Mouse (Mus musculus): Measurements from ENCODE around the gene Dvl2. TPM values are rescaled to one million over a fixed set of nuclear protein-coding genes. Genes with fewer than 3 reads are reported as not detected.
"Not testable (repeated sequence)": the region's sequence is repeated elsewhere in the genome, so short reads cannot be mapped to it uniquely, and the experiment has no call there.

The Dvl2 gene
- 10 to 100 TPM; 11.2 to 12.2 TPM for total RNA-seq (2021)
- 20.2 and 22.2 TPM in 2 replicates for polyA plus RNA-seq (2012; rRNA removed)
- long read RNA-seq, partial matches to known transcripts: 3 of 6 reads
- long read RNA-seq, other reads (novel, unspliced or antisense): 1 of 6 reads

- DNase-seq: peak; percentile 93
Measured at GRCm38 (mm10) chr11:70000396-70000898, at the start of gene Dvl2. Gene Dvl2, plus strand, starts transcription at chr11:70000595.

- no peak for DNase-seq
Measured at GRCm38 (mm10) chr11:69950807-69951459, 49.5 kb upstream of the Dvl2 start.

GRCm38 (mm10) chr11:69952274-69952673, 48.1 kb upstream of the Dvl2 start:
- no peak for DNase-seq

- no peak for DNase-seq
Measured at GRCm38 (mm10) chr11:69953267-69953915, 47.0 kb upstream of the Dvl2 start.

- DNase-seq: not testable (repeated sequence)
Measured at GRCm38 (mm10) chr11:69955618-69956017, 44.8 kb upstream of the Dvl2 start.

- no peak for DNase-seq
Measured at GRCm38 (mm10) chr11:69956218-69956617, 44.2 kb upstream of the Dvl2 start.

- no peak for DNase-seq
Measured at GRCm38 (mm10) chr11:69960616-69961015, 39.8 kb upstream of the Dvl2 start.

GRCm38 (mm10) chr11:69961841-69962240, 38.6 kb upstream of the Dvl2 start:
- no peak for DNase-seq

- no peak for DNase-seq
Measured at GRCm38 (mm10) chr11:69964650-69965270, 35.6 kb upstream of the Dvl2 start, which contains the start of gene Cldn7. Gene Cldn7, plus strand, starts transcription at chr11:69964779.

- DNase-seq: no peak
Measured at GRCm38 (mm10) chr11:69965271-69966005, 35.0 kb upstream of the Dvl2 start.

- DNase-seq: peak; percentile 64
Measured at GRCm38 (mm10) chr11:69966006-69966859, 34.2 kb upstream of the Dvl2 start.

GRCm38 (mm10) chr11:69966860-69967517, 33.4 kb upstream of the Dvl2 start:
- no peak for DNase-seq

GRCm38 (mm10) chr11:69968793-69969192, 31.6 kb upstream of the Dvl2 start:
- no peak for DNase-seq

- DNase-seq: no peak
Measured at GRCm38 (mm10) chr11:69970222-69970621, 30.2 kb upstream of the Dvl2 start.

- no peak for DNase-seq
Measured at GRCm38 (mm10) chr11:69970775-69971174, 29.6 kb upstream of the Dvl2 start.

GRCm38 (mm10) chr11:69974907-69975306, 25.5 kb upstream of the Dvl2 start:
- peak; percentile 62 for DNase-seq

- DNase-seq: peak; percentile 52
Measured at GRCm38 (mm10) chr11:69976271-69976670, 24.1 kb upstream of the Dvl2 start.

GRCm38 (mm10) chr11:69979827-69980195, 20.6 kb upstream of the Dvl2 start:
- no peak for DNase-seq

- DNase-seq: peak; percentile 100
Measured at GRCm38 (mm10) chr11:69980196-69981140, 19.9 kb upstream of the Dvl2 start.

Data from adrenal gland, adult 2 months (tissue).